26 mouse cellular contexts compared by ENCODE assay signal in the genomic region with DNA sequence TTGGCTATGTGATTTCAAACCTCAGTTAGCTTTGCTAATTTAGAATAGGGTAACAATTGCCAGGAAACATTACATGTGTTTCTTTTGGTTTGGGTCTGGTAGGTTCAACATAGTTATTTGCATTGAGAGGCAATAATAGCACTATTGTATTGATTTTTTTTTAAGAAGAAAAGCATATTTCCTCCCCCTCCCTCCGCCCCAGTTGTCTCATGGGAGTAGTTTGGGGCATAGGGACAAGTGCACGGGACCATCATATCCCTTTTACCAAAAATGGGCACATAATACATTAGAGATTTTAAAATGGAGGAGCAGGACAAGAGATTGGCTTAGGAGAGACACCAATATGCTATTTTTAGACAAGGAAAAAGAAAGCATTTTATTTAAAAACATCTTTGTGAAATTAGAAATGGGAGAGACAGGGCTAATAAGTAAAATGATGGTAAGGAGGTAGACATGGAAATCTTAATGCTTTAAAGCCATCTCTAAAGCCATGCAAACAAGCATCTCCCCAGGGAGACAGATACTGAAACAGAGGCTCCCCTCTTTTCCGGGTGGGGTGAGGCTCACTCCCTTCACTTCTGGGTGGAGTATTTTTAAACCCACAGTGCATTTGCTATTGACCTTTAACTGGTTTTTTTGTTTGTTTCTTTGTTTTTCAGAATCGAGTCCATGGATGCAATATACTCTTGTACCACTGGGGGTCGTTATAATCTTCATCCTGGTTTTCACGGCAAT. TPM values are rescaled to one million over a fixed set of nuclear protein-coding genes. Genes with fewer than 3 reads are reported as not detected.
DNase-seq lines count a peak whose midpoint lies in the region; TF ChIP-seq lines count a peak whose summit lies in the region.
"Had no signal": no experiment of that assay in that cellular context is flagged by ENCODE, and none has a peak within 500 bp of the region (broad histone marks: within the 10 kb centered on the region; RNA-seq: fewer than 3 reads in every experiment).

No protein-coding gene starts in this region.

- DNase-seq in lung, postnatal 25 days (ENCODE audit: low spot score), result peak; percentile 12
- DNase-seq in lung, postnatal 14 days, result no peak
- peak; percentile 70 to 78 for DNase-seq in B cell, adult 2 months
- DNase-seq in splenic B cell, adult 2 months (ENCODE audit: low read depth, low spot score), result peak; percentile 76
- DNase-seq in gastrocnemius, adult 18-20 months (ENCODE audit: low spot score), result no peak
- DNase-seq: adrenal gland, postnatal 10 days; cerebellum, adult 11 months; cerebellum, adult 9-10 months; heart, adult 2 months; heart, postnatal 4 days; kidney, adult 11 months; kidney, postnatal 36 days; layer of hippocampus, postnatal 36 days; liver; lung, postnatal 4 days; retina, postnatal 1 day; right cerebral cortex, postnatal 14 days; thymus, postnatal 4 days had no signal

- peak; percentile 30 for TF ChIP-seq CTCF in E14TG2a.4 (conservative IDR thresholded peaks at IDR 0.05; ENCODE audit: low read length)

- no peaks in the 10 kb centered on the region for H3K36me3 ChIP-seq in E14TG2a.4 (ENCODE audit: insufficient read depth, low read length)
- peaks cover 14% of the 10 kb centered on the region for H3K36me3 ChIP-seq in splenic B cell, adult 2 months (ENCODE audit: control insufficient read depth, insufficient read depth, low read length, poor library complexity, severe bottlenecking)
- H3K36me3 ChIP-seq: heart, embryonic 12.5 days; hindbrain, embryonic 13.5 days; liver, embryonic 15.5 days; lung, embryonic 15.5 days; midbrain, embryonic 12.5 days had no signal

- H3K27me3 ChIP-seq in E14TG2a.4 (ENCODE audit: insufficient read depth, low read length), result no peaks in the 10 kb centered on the region
- H3K27me3 ChIP-seq in splenic B cell, adult 2 months (ENCODE audit: control insufficient read depth, insufficient read depth, low read length, poor library complexity, severe bottlenecking), result no peaks in the 10 kb centered on the region
- H3K27me3 ChIP-seq: heart, embryonic 12.5 days; hindbrain, embryonic 13.5 days; liver, embryonic 15.5 days; lung, embryonic 15.5 days; megakaryocyte, embryonic 14.5 days; midbrain, embryonic 12.5 days had no signal

- H3K9me3 ChIP-seq in E14TG2a.4 (ENCODE audit: low read length), result no peaks in the 10 kb centered on the region
- H3K9me3 ChIP-seq: heart, embryonic 12.5 days; hindbrain, embryonic 13.5 days; liver, embryonic 15.5 days; lung, embryonic 15.5 days; megakaryocyte, embryonic 14.5 days; midbrain, embryonic 12.5 days had no signal

- no peaks in the 10 kb centered on the region for H3K4me1 ChIP-seq in E14TG2a.4 (replicated peaks; ENCODE audit: low read depth, low read length)
- H3K4me1 ChIP-seq: hindbrain, embryonic 13.5 days; midbrain, embryonic 12.5 days had no signal

- no peak overlapping the region for H3K4me3 ChIP-seq in E14TG2a.4 (replicated peaks; ENCODE audit: low read length)
- H3K4me3 ChIP-seq: erythroblast, embryonic 14.5 days; heart, adult 2 months; heart, embryonic 12.5 days; hindbrain, embryonic 13.5 days; liver, embryonic 15.5 days; lung, embryonic 15.5 days; megakaryocyte, embryonic 14.5 days; midbrain, embryonic 12.5 days had no signal

RNA-seq across cellular contexts. Expression of gene Slamf1, which starts 20.5 kb away (rescaled TPM):
- total RNA-seq in gastrocnemius, adult 18-20 months (2021), result under 1 TPM; 0.07 to 0.09 TPM

RNA-seq across cellular contexts. Expression of gene Cd84, which starts 52.0 kb away (rescaled TPM):
- total RNA-seq in gastrocnemius, adult 18-20 months (2021), result under 1 TPM; 0.32 to 0.33 TPM

Comparison
In these comparisons a context has a peak if more than half of its experiments do, and no peak if none do; other contexts are left out.
1. DNase-seq: peak in lung, postnatal 25 days (single experiment), B cell, adult 2 months (2 of 2) and splenic B cell, adult 2 months (single experiment); none in lung, postnatal 14 days (single experiment) and gastrocnemius, adult 18-20 months (single experiment).